Mouse (Mus musculus) small intestine, adult 2 months (tissue): ENCODE results near the gene Zfp410. TPM values are rescaled to one million over a fixed set of nuclear protein-coding genes. Genes with fewer than 3 reads are reported as not detected.

Source experiments
- H3K27ac ChIP-seq: fragments of 200-500 bp; 2 replicates; pipeline ENCODE4 v1.5.1; 2012; ENCODE audit warnings: low read depth, low read length, control low read depth, inconsistent platforms; ENCODE audit not compliant: insufficient read depth
- H3K27me3 ChIP-seq: fragments of 200-500 bp; 2 replicates; pipeline ENCODE4 v1.6.1; 2012; ENCODE audit warnings: mild to moderate bottlenecking, moderate library complexity, low read length, inconsistent platforms; ENCODE audit not compliant: control insufficient read depth, insufficient read depth
- H3K36me3 ChIP-seq: fragments of 200-500 bp; 2 replicates; pipeline ENCODE4 v1.6.1; 2012; ENCODE audit warnings: mild to moderate bottlenecking, low read length, control low read depth, inconsistent platforms; ENCODE audit not compliant: control insufficient read depth, insufficient read depth
- H3K4me1 ChIP-seq: fragments of 200-500 bp; 2 replicates; pipeline ENCODE4 v1.6.1; 2012; ENCODE audit warnings: low read length, inconsistent platforms, mixed read lengths; ENCODE audit not compliant: control insufficient read depth, insufficient read depth, insufficient read length
- H3K4me3 ChIP-seq: fragments of 200-500 bp; 2 replicates; pipeline ENCODE4 v1.5.1; 2012; ENCODE audit warnings: low read depth, mild to moderate bottlenecking, control low read depth, inconsistent platforms, low read length, moderate library complexity
- CTCF ChIP-seq: fragments of 200-500 bp; IDR thresholded peaks from 2 replicates; pipeline ENCODE4 v1.5.1; 2012; ENCODE audit warnings: low read depth, mild to moderate bottlenecking, control low read depth, inconsistent platforms, low read length, moderate library complexity, mixed read lengths; ENCODE audit not compliant: insufficient replicate concordance, insufficient read length; ENCODE audit errors: extremely low read depth
- POLR2A ChIP-seq: fragments of 200-500 bp; IDR thresholded peaks from 2 replicates; pipeline ENCODE4 v1.6.1; 2012; ENCODE audit warnings: low read depth, mild to moderate bottlenecking, control low read depth, inconsistent platforms, low read length, moderate library complexity
- WGBS: fragments of 180-500 bp; shearing (Covaris S2); methylation state at CpG from one replicate; pipeline ENCODE4 v1.1.7; 2018; 5-methylcytosine and 5-hydroxymethylcytosine counted together
- polyA plus RNA-seq: library from polyadenylated mRNA; depleted of rRNA; stranded (reverse); fragments of >200 nt; gene quantifications from 2 replicates; pipeline ENCODE4 v1.2.3, GENCODE M21; 2012

Zfp410 gene
- polyA plus RNA-seq, 1 experiment, result 20.5 TPM

GRCm38 (mm10) chr12:84373831-84374481 lies 57.3 kb downstream of the Zfp410 start:
- WGBS, result 33% methylated on average over 6 of the region's 6 CpGs
- Histone ChIP-seq H3K4me1 (peaks cover 2% of the 10 kb centered on the region; the same call in 1 of the 2 replicates), H3K27me3 (no peaks in the 10 kb centered on the region), H3K36me3 (peaks cover 68% of the 10 kb centered on the region), H3K4me3 (no peak overlapping the region), H3K27ac (no peak overlapping the region)
- TF ChIP-seq CTCF, result no peak
- TF ChIP-seq POLR2A, result no peak

DNA sequence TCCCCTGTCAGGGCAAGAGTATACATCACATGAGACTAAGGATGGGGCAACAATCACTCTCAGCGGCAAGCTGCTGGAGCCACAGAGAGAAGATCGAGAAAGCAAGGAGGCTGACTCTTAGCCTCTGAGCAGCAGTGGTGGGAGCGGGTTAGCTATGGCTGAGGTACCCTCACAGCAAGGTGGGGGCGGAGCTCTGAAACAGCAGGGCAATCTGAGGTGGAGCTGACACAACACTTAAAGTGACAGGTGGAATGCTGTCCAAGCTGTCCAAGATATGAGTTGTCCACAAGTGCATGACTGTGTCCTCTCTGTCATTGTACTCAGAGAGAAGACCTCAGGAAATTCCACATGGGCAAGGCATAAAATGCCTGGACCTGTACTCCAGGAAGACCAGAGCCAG lies 65.7 kb downstream of the Zfp410 start:
- no peak overlapping the region for H3K4me3 ChIP-seq
- H3K36me3 ChIP-seq, result peaks cover 63% of the 10 kb centered on the region
- H3K4me1 ChIP-seq, result peaks cover 3% of the 10 kb centered on the region; the same call in 1 of the 2 replicates
- no peak for TF ChIP-seq POLR2A
- no peak for TF ChIP-seq CTCF
- H3K27ac ChIP-seq, result no peak overlapping the region
- no peaks in the 10 kb centered on the region for H3K27me3 ChIP-seq
- WGBS, result 96% methylated on average over 4 of the region's 4 CpGs

GRCm38 (mm10) chr12:84384644-84385081 lies 68.0 kb downstream of the Zfp410 start:
- Histone ChIP-seq H3K27me3 (no peaks in the 10 kb centered on the region), H3K36me3 (peaks cover 55% of the 10 kb centered on the region), H3K4me1 (peaks cover 3% of the 10 kb centered on the region; the same call in 1 of the 2 replicates), H3K4me3 (no peak overlapping the region), H3K27ac (peak overlapping the region; percentile 80)
- no peak for TF ChIP-seq CTCF
- TF ChIP-seq POLR2A, result no peak
- 18% methylated on average over 5 of the region's 5 CpGs for WGBS

DNA sequence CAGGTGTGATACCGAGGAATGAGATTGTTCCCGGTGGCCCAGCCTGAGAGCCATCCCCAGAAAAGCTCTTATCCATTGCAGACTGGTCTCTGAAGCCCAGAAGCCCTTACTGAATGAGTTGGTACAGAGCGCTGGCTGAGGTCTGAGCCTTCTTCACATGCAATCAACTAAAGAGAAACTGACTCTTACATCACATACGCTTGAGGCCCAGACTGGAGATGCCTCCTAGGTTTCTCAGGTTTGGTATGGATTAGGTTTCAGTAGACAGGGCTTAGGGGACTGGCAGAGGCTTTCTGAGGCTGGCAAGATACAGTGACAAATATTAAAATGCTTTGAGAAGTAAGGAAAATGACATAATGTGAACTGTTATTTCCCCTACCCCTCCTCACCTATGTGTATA lies 68.8 kb downstream of the Zfp410 start:
- no peak overlapping the region for H3K4me3 ChIP-seq
- peaks cover 54% of the 10 kb centered on the region for H3K36me3 ChIP-seq
- peaks cover 3% of the 10 kb centered on the region; the same call in 1 of the 2 replicates for H3K4me1 ChIP-seq
- no peaks in the 10 kb centered on the region for H3K27me3 ChIP-seq
- TF ChIP-seq POLR2A (no peak), CTCF (no peak)
- WGBS, result 81% methylated on average over 4 of the region's 4 CpGs
- H3K27ac ChIP-seq, result peak overlapping the region; percentile 63

DNA sequence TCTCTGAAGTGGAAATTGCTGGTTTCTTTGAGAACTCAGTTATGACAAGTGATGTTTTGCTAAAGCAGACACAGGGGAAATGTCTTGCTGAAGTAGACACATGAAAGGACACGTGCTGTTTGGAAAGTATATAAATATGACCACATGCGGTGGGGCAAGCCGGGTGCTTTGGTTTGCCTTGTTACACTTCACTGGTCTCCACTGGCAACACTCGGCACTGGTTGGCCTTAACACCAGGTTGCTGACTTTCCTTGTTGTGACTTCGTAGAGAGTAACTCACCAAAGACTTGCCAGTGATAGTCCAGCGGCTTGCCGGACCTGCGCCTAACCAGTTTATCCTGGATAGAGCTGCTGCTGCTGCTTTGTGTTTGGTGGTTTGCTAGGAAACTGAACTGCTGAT lies 71.4 kb downstream of the Zfp410 start:
- Histone ChIP-seq H3K4me3 (no peak overlapping the region), H3K36me3 (peaks cover 48% of the 10 kb centered on the region), H3K27me3 (no peaks in the 10 kb centered on the region), H3K4me1 (peaks cover 3% of the 10 kb centered on the region; the same call in 1 of the 2 replicates), H3K27ac (no peak overlapping the region)
- WGBS, result 93% methylated on average over 8 of the region's 8 CpGs
- TF ChIP-seq CTCF (no peak), POLR2A (no peak)

GRCm38 (mm10) chr12:84388774-84389400 lies 72.2 kb downstream of the Zfp410 start:
- 75% methylated on average over 14 of the region's 14 CpGs for WGBS

DNA sequence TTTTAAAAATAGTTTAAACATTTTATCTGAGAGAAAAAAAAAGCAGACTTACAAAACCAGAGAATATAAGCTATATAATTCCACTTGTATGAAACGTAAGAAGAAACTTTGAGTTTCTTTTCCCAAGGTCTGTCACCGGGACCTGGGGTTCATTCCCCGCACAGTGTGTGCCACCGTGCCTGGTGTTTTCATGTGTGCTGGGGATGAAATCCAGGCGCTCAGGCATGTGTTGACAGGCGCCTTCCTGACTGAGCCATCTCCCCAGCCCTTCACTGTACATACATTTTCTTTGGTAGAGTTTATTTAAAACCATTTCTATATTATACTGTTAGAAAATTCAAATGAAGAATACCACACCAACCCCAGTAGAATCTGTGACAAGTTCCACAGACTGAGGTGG lies 73.7 kb downstream of the Zfp410 start:
- 92% methylated on average over 6 of the region's 6 CpGs for WGBS
- no peak for TF ChIP-seq CTCF
- no peak for TF ChIP-seq POLR2A

More at GRCm38 (mm10) chr12:84388774-84389400, 72.2 kb downstream of the Zfp410 start:
- TF ChIP-seq POLR2A (no peak), CTCF (no peak)
- Histone ChIP-seq H3K36me3 (peaks cover 52% of the 10 kb centered on the region), H3K27ac (no peak overlapping the region), H3K4me1 (peaks cover 3% of the 10 kb centered on the region; the same call in 1 of the 2 replicates), H3K27me3 (no peaks in the 10 kb centered on the region), H3K4me3 (no peak overlapping the region)

More for the DNA sequence above, 73.7 kb downstream of the Zfp410 start:
- Histone ChIP-seq H3K27me3 (no peaks in the 10 kb centered on the region), H3K4me1 (no peaks in the 10 kb centered on the region; the same call in 1 of the 2 replicates), H3K27ac (no peak overlapping the region), H3K36me3 (peaks cover 52% of the 10 kb centered on the region), H3K4me3 (no peak overlapping the region)
